Mouse (Mus musculus) urinary bladder, postnatal 25 days (tissue): ENCODE measurements around the gene Cyp3a59.
"Not testable (repeated sequence)": the region's sequence is repeated elsewhere in the genome, so short reads cannot be mapped to it uniquely, and the experiment has no call there.

ENCODE experiments used
- DNase-seq: peaks from one replicate; pipeline ENCODE4 v3.0.0; 2022; ENCODE audit warnings: low spot score

Cyp3a59 gene

GRCm38 (mm10) chr5:146078945-146079344, at the start of gene Cyp3a59:
Gene Cyp3a59 (plus strand): TSS chr5:146079257.
- not testable (repeated sequence) for DNase-seq

- DNase-seq, result no peak
Measured at GRCm38 (mm10) chr5:146070099-146070498, 9.0 kb upstream of the Cyp3a59 start.

GRCm38 (mm10) chr5:146147903-146148302, 68.8 kb downstream of the Cyp3a59 start:
- no peak for DNase-seq

GRCm38 (mm10) chr5:146150454-146150853, 71.4 kb downstream of the Cyp3a59 start:
- DNase-seq, result no peak

- not testable (repeated sequence) for DNase-seq
Measured at GRCm38 (mm10) chr5:146158326-146158725, 79.3 kb downstream of the Cyp3a59 start.

GRCm38 (mm10) chr5:146160439-146160838, 81.4 kb downstream of the Cyp3a59 start, which contains the start of gene Gm5565:
Gene Gm5565 (minus strand): TSS chr5:146160539.
- DNase-seq, result not testable (repeated sequence)
